Mouse (Mus musculus) right cerebral cortex, postnatal 36 days (tissue): ENCODE data around the gene Ctu1.
"Not testable (repeated sequence)": the region's sequence is repeated elsewhere in the genome, so short reads cannot be mapped to it uniquely, and the experiment has no call there.

ENCODE experiments used
- DNase-seq, 2 experiments: peaks; one replicate each; pipeline ENCODE4 v3.0.0; 2022; ENCODE audit warnings: low spot score in 2 of 2, mixed read lengths in 1 of 2

The Ctu1 gene

GRCm38 (mm10) chr7:43680960-43681359, 9.1 kb downstream of the Ctu1 start:
- DNase-seq, result peak in 1 of 2 experiments; percentile 34

GRCm38 (mm10) chr7:43682511-43682910, 10.7 kb downstream of the Ctu1 start:
- not testable (repeated sequence) for DNase-seq

GRCm38 (mm10) chr7:43685088-43685487, 13.3 kb downstream of the Ctu1 start:
- DNase-seq, result no peak

GRCm38 (mm10) chr7:43690118-43690517, 18.3 kb downstream of the Ctu1 start, which contains the start of gene Klk14:
TSS of gene Klk14 (plus strand) at chr7:43690418.
- no peak for DNase-seq

- DNase-seq, result no peak
Measured at GRCm38 (mm10) chr7:43710031-43710430, 38.2 kb downstream of the Ctu1 start.

- DNase-seq, result no peak
Measured at GRCm38 (mm10) chr7:43712267-43712666, 40.5 kb downstream of the Ctu1 start, which contains the start of gene Klk13. TSS of gene Klk13 (plus strand) at chr7:43712567.

GRCm38 (mm10) chr7:43712917-43713316, 41.1 kb downstream of the Ctu1 start:
- DNase-seq, result no peak

GRCm38 (mm10) chr7:43713741-43714351, 42.0 kb downstream of the Ctu1 start:
- DNase-seq, result no peak
